Mouse (Mus musculus) MEL (cell line): Measurements from ENCODE around the gene Thoc7. TPM values are rescaled to one million over a fixed set of nuclear protein-coding genes. Genes with fewer than 3 reads are reported as not detected.

Experiments
- DNase-seq: peaks from one replicate; pipeline ENCODE4 v3.0.0; 2011; ENCODE audit warnings: low read depth, low spot score
- H3K27ac ChIP-seq: 2 replicates; pipeline ENCODE4 v1.5.1; 2012; ENCODE audit warnings: low read depth, mild to moderate bottlenecking, control low read depth, low read length, moderate library complexity; ENCODE audit not compliant: control insufficient read depth
- H3K27me3 ChIP-seq, 2 experiments: fragments of 150-350 bp in 1 of 2; sonication (generic) in 1 of 2; 2 replicates each; pipeline ENCODE4 v1.6.1; 2012; ENCODE audit warnings: low read length in 2 of 2, mild to moderate bottlenecking in 2 of 2, improper control_type of control experiment in 1 of 2, moderate library complexity in 1 of 2; ENCODE audit not compliant: insufficient read depth in 2 of 2, control insufficient read depth in 1 of 2
- H3K36me3 ChIP-seq, 2 experiments: 2 replicates each; pipeline ENCODE4 v1.6.1; 2012 to 2014; ENCODE audit warnings: low read length in 2 of 2, improper control_type of control experiment in 1 of 2, inconsistent platforms in 1 of 2, mild to moderate bottlenecking in 1 of 2; ENCODE audit not compliant: insufficient read depth in 2 of 2, control insufficient read depth in 1 of 2
- H3K4me1 ChIP-seq, 2 experiments: fragments of 150-350 bp in 1 of 2; sonication (generic) in 1 of 2; 2 replicates each; pipeline ENCODE4 v1.6.1; 2012; ENCODE audit warnings: low read length in 2 of 2, improper control_type of control experiment in 1 of 2, mild to moderate bottlenecking in 1 of 2; ENCODE audit not compliant: insufficient read depth in 2 of 2, control insufficient read depth in 1 of 2
- H3K4me3 ChIP-seq, 2 experiments: fragments of 150-350 bp in 1 of 2; sonication (generic) in 1 of 2; 2 replicates each; pipeline ENCODE4 v1.5.1; 2012; ENCODE audit warnings: low read depth in 2 of 2, low read length in 2 of 2, mild to moderate bottlenecking in 2 of 2, moderate library complexity in 2 of 2, control low read depth in 1 of 2, improper control_type of control experiment in 1 of 2; ENCODE audit not compliant: control insufficient read depth in 1 of 2, insufficient read depth in 1 of 2
- H3K79me2 ChIP-seq: 2 replicates; pipeline ENCODE4 v1.6.1; 2012; ENCODE audit warnings: mild to moderate bottlenecking, low read length, moderate library complexity; ENCODE audit not compliant: control insufficient read depth, poor library complexity, insufficient read depth
- H3K9ac ChIP-seq: 2 replicates; pipeline ENCODE4 v1.6.1; 2012; ENCODE audit warnings: low read depth, mild to moderate bottlenecking, control low read depth, low read length, moderate library complexity; ENCODE audit not compliant: control insufficient read depth, poor library complexity, severe bottlenecking
- H3K9me3 ChIP-seq: fragments of 150-350 bp; sonication (generic); replicated peaks from 2 replicates; pipeline ENCODE4 v1.6.1; 2012; ENCODE audit warnings: mild to moderate bottlenecking, low read length, improper control_type of control experiment, moderate library complexity; ENCODE audit not compliant: insufficient read depth
- CHD1 ChIP-seq: IDR thresholded peaks from 2 replicates; pipeline ENCODE4 v1.6.1; 2012; ENCODE audit warnings: low read depth, mild to moderate bottlenecking, inconsistent platforms, low read length, improper control_type of control experiment
- CTCF ChIP-seq, 3 experiments: IDR thresholded peaks in 2 of 3; conservative IDR thresholded peaks in 1 of 3; 2 replicates each; pipeline ENCODE4 v1.5.1; 2011 to 2012; ENCODE audit warnings: low read length in 3 of 3, low read depth in 2 of 3, mild to moderate bottlenecking in 2 of 3, improper control_type of control experiment in 1 of 3, inconsistent platforms in 1 of 3, mixed read lengths in 1 of 3, moderate library complexity in 1 of 3; ENCODE audit not compliant: control insufficient read depth in 1 of 3, insufficient read depth in 1 of 3, poor library complexity in 1 of 3, severe bottlenecking in 1 of 3
- E2F4 ChIP-seq: IDR thresholded peaks from 2 replicates; pipeline ENCODE4 v1.6.1; 2011; ENCODE audit warnings: low read depth, low read length, improper control_type of control experiment, borderline replicate concordance
- ELF1 ChIP-seq: IDR thresholded peaks from 2 replicates; pipeline ENCODE4 v1.6.1; 2014; ENCODE audit warnings: low read depth, mild to moderate bottlenecking, inconsistent platforms, low read length, improper control_type of control experiment, moderate library complexity
- EP300 ChIP-seq, 2 experiments: IDR thresholded peaks; 2 replicates each; pipeline ENCODE4 v1.6.1; 2011; ENCODE audit warnings: improper control_type of control experiment in 2 of 2, low read length in 2 of 2, low read depth in 1 of 2, mild to moderate bottlenecking in 1 of 2
- KAT2A ChIP-seq: conservative IDR thresholded peaks from 2 replicates; pipeline ENCODE4 v1.6.1; 2012; ENCODE audit warnings: low read depth, low read length, improper control_type of control experiment, inconsistent platforms
- MEF2A ChIP-seq: IDR thresholded peaks from 2 replicates; pipeline ENCODE4 v1.6.1; 2014; ENCODE audit warnings: low read depth, mild to moderate bottlenecking, inconsistent platforms, low read length, improper control_type of control experiment; ENCODE audit not compliant: poor library complexity, insufficient replicate concordance, severe bottlenecking; ENCODE audit errors: extremely low read depth
- MXI1 ChIP-seq: IDR thresholded peaks from 2 replicates; pipeline ENCODE4 v1.6.1; 2011; ENCODE audit warnings: mild to moderate bottlenecking, low read depth, low read length, improper control_type of control experiment
- MYB ChIP-seq: IDR thresholded peaks from 2 replicates; pipeline ENCODE4 v1.6.1; 2011; ENCODE audit warnings: mild to moderate bottlenecking, low read depth, low read length, improper control_type of control experiment
- MYC ChIP-seq: IDR thresholded peaks from 2 replicates; pipeline ENCODE4 v1.6.1; 2011; ENCODE audit warnings: low read depth, mild to moderate bottlenecking, low read length, improper control_type of control experiment, moderate library complexity
- POLR2A ChIP-seq, 2 experiments: IDR thresholded peaks; 2 replicates each; pipeline ENCODE4 v1.6.1; 2011 to 2012; ENCODE audit warnings: low read length in 2 of 2, mild to moderate bottlenecking in 2 of 2, control low read depth in 1 of 2, improper control_type of control experiment in 1 of 2, low read depth in 1 of 2, moderate library complexity in 1 of 2; ENCODE audit not compliant: control insufficient read depth in 1 of 2, insufficient read depth in 1 of 2, poor library complexity in 1 of 2
- RAD21 ChIP-seq: IDR thresholded peaks from 2 replicates; pipeline ENCODE4 v1.6.1; 2011; ENCODE audit warnings: mild to moderate bottlenecking, low read depth, low read length, improper control_type of control experiment
- RCOR1 ChIP-seq: IDR thresholded peaks from 2 replicates; pipeline ENCODE4 v1.6.1; 2012; ENCODE audit warnings: low read depth, mild to moderate bottlenecking, inconsistent platforms, low read length, improper control_type of control experiment
- TAL1 ChIP-seq: IDR thresholded peaks from 2 replicates; pipeline ENCODE4 v1.6.1; 2012; ENCODE audit warnings: mild to moderate bottlenecking, inconsistent platforms, low read length, moderate library complexity, mixed read lengths
- USF2 ChIP-seq, 2 experiments: IDR thresholded peaks; 2 replicates each; pipeline ENCODE4 v1.6.1; 2011 to 2012; ENCODE audit warnings: improper control_type of control experiment in 2 of 2, low read length in 2 of 2, borderline replicate concordance in 1 of 2, inconsistent platforms in 1 of 2, low read depth in 1 of 2, mild to moderate bottlenecking in 1 of 2; ENCODE audit not compliant: insufficient read depth in 1 of 2
- ZC3H11A ChIP-seq: IDR thresholded peaks from 2 replicates; pipeline ENCODE4 v1.6.1; 2012; ENCODE audit warnings: low read depth, mild to moderate bottlenecking, inconsistent platforms, low read length, improper control_type of control experiment
- ZKSCAN1 ChIP-seq: IDR thresholded peaks from 2 replicates; pipeline ENCODE4 v1.6.1; 2012; ENCODE audit warnings: low read depth, mild to moderate bottlenecking, inconsistent platforms, low read length, improper control_type of control experiment, moderate library complexity
- ZNF384 ChIP-seq: IDR thresholded peaks from 2 replicates; pipeline ENCODE4 v1.6.1; 2012; ENCODE audit warnings: low read depth, mild to moderate bottlenecking, inconsistent platforms, low read length, improper control_type of control experiment
- polyA plus RNA-seq, 2 experiments: library from polyadenylated mRNA; stranded (reverse) in 1 of 2; unstranded in 1 of 2; fragments of >175 nt in 1 of 2; fragments of >200 nt in 1 of 2; gene quantifications; 2 replicates each; pipeline versions ENCODE4 v1.2.1 to v1.2.4; 2012; ENCODE audit warnings: low replicate concordance in 2 of 2, low read depth in 1 of 2; ENCODE audit not compliant: insufficient read length in 2 of 2, insufficient read depth in 1 of 2, missing spikeins in 1 of 2
- total RNA-seq: library from RNA; depleted of rRNA; stranded (reverse); fragments of 300-350 nt; gene quantifications from 2 replicates; pipeline ENCODE4 v1.2.3, GENCODE M21; 2012

Gene Thoc7
- total and polyA plus RNA-seq, 3 experiments = 85.8 to 121 TPM; not detected in 1

DNA sequence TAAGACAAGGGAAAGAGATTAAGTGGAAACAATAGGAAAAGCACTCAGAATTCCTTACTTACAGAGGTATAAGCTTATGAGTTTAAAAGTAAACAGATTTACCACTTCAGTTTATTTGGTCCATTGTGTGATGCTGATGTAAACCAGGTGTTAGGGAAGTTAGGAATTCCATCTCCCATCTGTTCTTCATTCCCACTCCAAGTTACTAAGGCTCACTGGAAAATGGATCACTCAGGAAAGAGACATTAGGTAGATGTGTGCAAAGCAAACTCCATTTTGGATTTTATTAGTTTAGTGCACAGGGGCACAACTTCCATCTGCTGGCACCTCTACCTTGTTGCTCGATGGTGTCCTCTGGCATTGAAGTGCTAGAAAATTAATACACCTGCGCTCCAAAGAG lies 51.5 kb downstream of the Thoc7 start:
- TF ChIP-seq E2F4 (no peak), MYB (no peak), EP300 (IDR thresholded peaks at IDR 0.05; ENCODE audit: low read depth in 1 of 2, low read length in 2 of 2) (no peak), MEF2A (no peak), RAD21 (no peak), ELF1 (no peak), ZNF384 (no peak), USF2 (IDR thresholded peaks at IDR 0.05; ENCODE audit: borderline replicate concordance in 1 of 2, insufficient read depth in 1 of 2, low read depth in 1 of 2, low read length in 2 of 2) (no peak), TAL1 (no peak), ZC3H11A (no peak), RCOR1 (no peak), CHD1 (no peak)
- TF ChIP-seq, all 39 proteins: peak for 0
- Histone ChIP-seq H3K9ac (no peak overlapping the region), H3K4me3 (no peak overlapping the region), H3K9me3 (no peaks in the 10 kb centered on the region), H3K79me2 (no peaks in the 10 kb centered on the region), H3K27me3 (no peaks in the 10 kb centered on the region; a peak in 2 of 4 replicates), H3K4me1 (no peaks in the 10 kb centered on the region), H3K36me3 (no peaks in the 10 kb centered on the region), H3K27ac (no peak overlapping the region)
- no peak for DNase-seq

DNA sequence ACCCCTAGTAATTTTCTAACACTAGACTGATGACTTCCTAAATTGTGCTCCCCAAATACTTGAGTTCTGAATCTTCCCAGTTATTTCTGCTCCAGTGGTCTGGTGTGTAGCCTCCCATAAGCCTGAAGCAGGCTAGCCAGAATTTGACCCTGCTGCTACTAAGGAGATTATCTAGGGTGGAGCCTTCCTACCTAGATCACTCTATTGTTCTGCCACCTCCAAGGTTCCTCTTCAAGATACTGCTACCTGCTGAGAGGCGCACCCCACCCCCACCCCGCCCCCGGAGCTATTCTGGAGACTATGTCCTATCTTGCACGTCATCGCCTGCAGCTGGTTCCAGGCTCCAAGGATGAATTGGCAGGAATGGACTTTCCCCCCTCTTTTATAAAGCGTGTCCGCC lies 54.5 kb downstream of the Thoc7 start:
- Histone ChIP-seq H3K4me1 (no peaks in the 10 kb centered on the region), H3K79me2 (no peaks in the 10 kb centered on the region)
- TF ChIP-seq POLR2A (IDR thresholded peaks at IDR 0.05; ENCODE audit: control insufficient read depth in 1 of 2, insufficient read depth in 1 of 2, low read depth in 1 of 2, low read length in 2 of 2, poor library complexity in 1 of 2) = no peak
- TF ChIP-seq CTCF (IDR thresholded peaks at IDR 0.05 in 2 of 3, conservative IDR thresholded peaks at IDR 0.05 in 1 of 3; ENCODE audit: control insufficient read depth in 1 of 3, insufficient read depth in 1 of 3, low read depth in 2 of 3, low read length in 3 of 3, poor library complexity in 1 of 3, severe bottlenecking in 1 of 3) = no peak
- TF ChIP-seq KAT2A = no peak
- no peak for TF ChIP-seq MXI1
- TF ChIP-seq ZKSCAN1 = no peak
- TF ChIP-seq MYC = no peak
- TF ChIP-seq, all 39 proteins: peak for 0
- H3K9me3 ChIP-seq = no peaks in the 10 kb centered on the region
- no peak overlapping the region for H3K4me3 ChIP-seq
- DNase-seq = no peak
- H3K9ac ChIP-seq = no peak overlapping the region
- H3K27me3 ChIP-seq = peaks cover 0 to 2% of the 10 kb centered on the region in 2 experiments; a peak in 2 of 4 replicates
- no peaks in the 10 kb centered on the region for H3K36me3 ChIP-seq
- no peak overlapping the region for H3K27ac ChIP-seq
